Mouse (Mus musculus): ENCODE results near the gene Slc41a3.

GRCm38 (mm10) chr6:90569736-90570383 is 34.7 kb upstream of the Slc41a3 start:
- TF ChIP-seq CTCF (IDR thresholded peaks at IDR 0.05; ENCODE audit: low read depth) (no peak), EP300 (IDR thresholded peaks at IDR 0.05; ENCODE audit: low read depth) (no peak)
